Mouse (Mus musculus): ENCODE results near the gene Keap1. TPM values are rescaled to one million over a fixed set of nuclear protein-coding genes. Genes with fewer than 3 reads are reported as not detected.

Keap1 gene
- 10.0 TPM for polyA plus RNA-seq (2014; fragmentation: Illumina TruSeq; extraction: RNeasy Lipid Tissue Mini Kit (QIAGEN cat#74804); ENCODE audit: low read depth, low replicate concordance)

DNA sequence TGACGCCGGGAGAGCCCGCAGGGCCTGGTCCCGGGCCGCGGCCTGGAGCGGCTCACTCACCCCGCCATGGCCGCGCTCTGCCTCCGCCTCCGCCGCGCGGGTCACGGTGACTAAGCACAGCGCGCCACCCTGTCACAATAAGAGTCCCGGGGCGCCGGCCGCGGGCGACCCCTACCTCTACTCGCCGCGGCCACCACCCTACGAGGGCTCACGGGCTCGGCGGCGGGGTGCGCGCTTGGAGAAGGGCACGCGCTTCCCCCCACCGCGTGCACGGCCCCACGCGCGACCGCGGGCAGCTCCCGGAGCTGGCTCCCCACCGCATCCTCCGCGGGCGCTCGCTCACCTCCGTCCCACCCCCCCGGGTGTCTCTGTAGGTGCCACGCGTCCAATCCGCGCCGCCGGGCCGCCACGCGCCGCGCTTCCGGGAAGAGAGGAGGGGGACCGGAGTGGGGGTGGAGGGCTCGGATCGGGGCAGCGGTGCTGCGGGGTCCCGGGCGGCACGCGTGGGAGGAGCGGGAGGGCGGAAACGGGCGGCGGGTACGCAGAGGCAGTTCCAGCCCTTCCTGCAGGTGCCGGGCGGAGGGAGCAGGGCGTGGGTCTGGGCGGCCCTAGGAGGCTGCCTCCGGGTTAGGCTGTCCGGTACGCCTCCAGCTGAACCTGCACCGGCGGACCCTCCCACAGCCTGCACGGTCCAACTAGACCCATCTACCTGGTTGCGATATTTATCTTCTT lies at the start of gene Keap1:
Keap1 (minus strand) TSS at position 629 of the 732 bp plus-strand sequence.

DNA sequence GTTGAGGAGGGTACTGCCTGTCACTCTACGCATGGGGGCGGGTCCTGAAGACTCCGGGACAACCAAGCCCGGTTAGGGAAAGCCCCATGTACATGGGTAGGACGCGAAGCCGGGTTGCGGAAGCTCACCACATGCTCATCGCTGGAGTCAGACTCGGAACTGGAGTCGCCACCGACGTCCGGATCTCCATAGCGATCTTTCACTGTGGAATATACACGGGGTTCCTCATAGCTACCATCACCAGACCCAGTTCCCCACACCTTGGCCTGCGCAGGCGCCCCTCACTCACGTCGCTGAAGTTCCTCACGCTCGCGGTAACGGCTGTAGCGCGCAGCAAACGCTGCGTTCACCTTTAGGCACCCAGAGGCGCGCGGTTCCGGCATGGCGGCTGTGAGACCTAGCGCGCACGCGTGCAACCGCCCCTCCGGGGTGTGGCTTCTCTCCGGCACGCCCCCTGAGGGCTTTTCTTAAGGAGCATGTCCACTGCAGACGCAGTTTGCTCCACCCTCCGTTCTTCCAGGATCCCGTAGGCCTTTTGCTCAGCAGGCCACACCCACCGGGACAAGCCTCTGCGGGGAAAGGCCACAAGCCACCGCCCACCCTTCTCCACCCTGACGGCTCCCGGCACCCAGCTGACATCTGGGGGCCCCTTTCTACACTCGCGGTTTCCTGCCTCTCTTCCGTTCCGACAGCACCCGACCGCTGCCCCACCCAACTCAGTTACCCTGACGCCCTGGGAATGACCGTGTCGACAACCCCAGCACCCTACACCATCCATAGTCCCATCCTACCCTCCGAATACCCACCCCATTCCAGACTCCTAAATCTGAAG lies 48.6 kb upstream of the Keap1 start, which contains the start of gene Kri1:
Kri1 (minus strand) TSS at position 399 of the 832 bp plus-strand sequence.

DNA sequence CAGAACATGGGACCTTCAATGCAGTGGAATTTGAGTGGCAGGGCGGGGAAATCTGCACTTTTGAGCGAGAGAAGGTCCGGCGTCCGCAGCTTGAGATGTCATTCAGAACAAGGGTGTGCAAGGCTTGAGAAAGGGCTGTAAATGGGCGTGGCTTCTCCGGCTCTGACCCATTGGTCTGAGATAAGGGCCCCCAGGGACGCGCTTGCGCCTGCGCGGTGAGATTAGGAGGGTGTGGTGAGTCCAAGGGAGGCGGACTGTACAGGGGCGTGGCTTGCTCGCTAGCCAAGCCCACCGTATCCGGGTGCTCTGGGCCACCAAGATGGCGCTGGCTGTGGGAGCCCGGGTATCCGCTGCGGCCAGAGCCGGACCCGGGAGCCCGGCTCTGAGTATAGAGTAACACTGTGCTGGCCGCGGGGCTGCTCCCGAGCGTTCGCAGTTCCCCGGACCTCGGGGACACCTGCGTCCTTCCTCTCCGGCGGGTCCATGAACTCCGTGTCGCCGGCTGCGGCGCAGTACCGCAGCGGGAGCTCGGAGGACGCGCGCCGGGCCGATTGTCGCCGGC lies 25.9 kb upstream of the Keap1 start, which contains the start of gene Atg4d:
Atg4d (plus strand) TSS at position 294 of the 562 bp plus-strand sequence.

DNA sequence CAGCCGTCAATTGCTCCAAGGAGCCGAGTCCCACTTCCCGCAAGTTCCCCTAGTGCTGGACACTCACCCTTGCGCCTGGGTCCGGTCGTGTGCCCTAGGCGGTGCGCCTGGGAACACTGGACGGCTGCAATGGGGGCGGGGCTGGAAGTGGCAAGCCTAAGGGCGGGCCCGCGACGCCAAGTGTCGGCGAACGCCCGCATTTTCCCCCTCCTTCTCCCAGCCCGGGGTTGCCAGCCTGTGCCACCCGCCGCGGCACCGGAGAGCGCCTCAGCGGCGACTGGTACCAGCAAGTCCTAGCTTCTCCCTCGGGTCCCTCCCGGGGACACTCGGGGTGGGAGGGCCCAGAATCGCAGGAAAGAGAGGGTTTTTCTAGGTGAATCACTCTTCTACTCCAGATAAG lies 9.2 kb upstream of the Keap1 start, which contains the start of gene S1pr5:
S1pr5 (minus strand) TSS at position 118 of the 400 bp plus-strand sequence.

Other genes starting within 250 kb of the Keap1 start
- gene Mrpl4, start 236.6 kb downstream of the Keap1 start, polyA plus RNA-seq (2014; fragmentation: Illumina TruSeq; extraction: RNeasy Lipid Tissue Mini Kit (QIAGEN cat#74804); ENCODE audit: low read depth, low replicate concordance) = 1.1 TPM
- 3.1 TPM for gene Icam1, start 223.4 kb downstream of the Keap1 start, polyA plus RNA-seq (2014; fragmentation: Illumina TruSeq; extraction: RNeasy Lipid Tissue Mini Kit (QIAGEN cat#74804); ENCODE audit: low read depth, low replicate concordance)
- not detected for gene Icam4, start 210.0 kb downstream of the Keap1 start, polyA plus RNA-seq (2014; fragmentation: Illumina TruSeq; extraction: RNeasy Lipid Tissue Mini Kit (QIAGEN cat#74804); ENCODE audit: low read depth, low replicate concordance)
- gene Icam5, start 207.3 kb downstream of the Keap1 start, polyA plus RNA-seq (2014; fragmentation: Illumina TruSeq; extraction: RNeasy Lipid Tissue Mini Kit (QIAGEN cat#74804); ENCODE audit: low read depth, low replicate concordance) = not detected
- gene Zglp1, start 172.3 kb downstream of the Keap1 start, polyA plus RNA-seq (2014; fragmentation: Illumina TruSeq; extraction: RNeasy Lipid Tissue Mini Kit (QIAGEN cat#74804); ENCODE audit: low read depth, low replicate concordance) = not detected
- not detected for gene Gm49373, start 166.3 kb downstream of the Keap1 start, polyA plus RNA-seq (2014; fragmentation: Illumina TruSeq; extraction: RNeasy Lipid Tissue Mini Kit (QIAGEN cat#74804); ENCODE audit: low read depth, low replicate concordance)
- not detected for gene Fdx1l, start 165.7 kb downstream of the Keap1 start, polyA plus RNA-seq (2014; fragmentation: Illumina TruSeq; extraction: RNeasy Lipid Tissue Mini Kit (QIAGEN cat#74804); ENCODE audit: low read depth, low replicate concordance)
- 2.4 TPM for gene Gm38431, start 147.4 kb downstream of the Keap1 start, polyA plus RNA-seq (2014; fragmentation: Illumina TruSeq; extraction: RNeasy Lipid Tissue Mini Kit (QIAGEN cat#74804); ENCODE audit: low read depth, low replicate concordance)
- 10.4 TPM for gene Raver1, start 147.4 kb downstream of the Keap1 start, polyA plus RNA-seq (2014; fragmentation: Illumina TruSeq; extraction: RNeasy Lipid Tissue Mini Kit (QIAGEN cat#74804); ENCODE audit: low read depth, low replicate concordance)
- gene Tyk2, start 108.1 kb downstream of the Keap1 start, polyA plus RNA-seq (2014; fragmentation: Illumina TruSeq; extraction: RNeasy Lipid Tissue Mini Kit (QIAGEN cat#74804); ENCODE audit: low read depth, low replicate concordance) = 1.3 TPM
- 13.1 TPM for gene Cdc37, start 89.4 kb downstream of the Keap1 start, polyA plus RNA-seq (2014; fragmentation: Illumina TruSeq; extraction: RNeasy Lipid Tissue Mini Kit (QIAGEN cat#74804); ENCODE audit: low read depth, low replicate concordance)
- 0.87 TPM for gene Pde4a, start 73.6 kb downstream of the Keap1 start, polyA plus RNA-seq (2014; fragmentation: Illumina TruSeq; extraction: RNeasy Lipid Tissue Mini Kit (QIAGEN cat#74804); ENCODE audit: low read depth, low replicate concordance)
- gene S1pr5, start 9.1 kb upstream of the Keap1 start, polyA plus RNA-seq (2014; fragmentation: Illumina TruSeq; extraction: RNeasy Lipid Tissue Mini Kit (QIAGEN cat#74804); ENCODE audit: low read depth, low replicate concordance) = not detected
- gene Atg4d, start 25.9 kb upstream of the Keap1 start, polyA plus RNA-seq (2014; fragmentation: Illumina TruSeq; extraction: RNeasy Lipid Tissue Mini Kit (QIAGEN cat#74804); ENCODE audit: low read depth, low replicate concordance) = 1.5 TPM
- gene Kri1, start 48.6 kb upstream of the Keap1 start, polyA plus RNA-seq (2014; fragmentation: Illumina TruSeq; extraction: RNeasy Lipid Tissue Mini Kit (QIAGEN cat#74804); ENCODE audit: low read depth, low replicate concordance) = 5.5 TPM
- 7.1 TPM for gene Cdkn2d, start 52.0 kb upstream of the Keap1 start, polyA plus RNA-seq (2014; fragmentation: Illumina TruSeq; extraction: RNeasy Lipid Tissue Mini Kit (QIAGEN cat#74804); ENCODE audit: low read depth, low replicate concordance)
- not detected for gene Ap1m2, start 73.0 kb upstream of the Keap1 start, polyA plus RNA-seq (2014; fragmentation: Illumina TruSeq; extraction: RNeasy Lipid Tissue Mini Kit (QIAGEN cat#74804); ENCODE audit: low read depth, low replicate concordance)
- 23.9 TPM for gene Slc44a2, start 81.3 kb upstream of the Keap1 start, polyA plus RNA-seq (2014; fragmentation: Illumina TruSeq; extraction: RNeasy Lipid Tissue Mini Kit (QIAGEN cat#74804); ENCODE audit: low read depth, low replicate concordance)
- gene Ilf3, start 128.5 kb upstream of the Keap1 start, polyA plus RNA-seq (2014; fragmentation: Illumina TruSeq; extraction: RNeasy Lipid Tissue Mini Kit (QIAGEN cat#74804); ENCODE audit: low read depth, low replicate concordance) = 20.9 TPM
- not detected for gene Qtrt1, start 172.5 kb upstream of the Keap1 start, polyA plus RNA-seq (2014; fragmentation: Illumina TruSeq; extraction: RNeasy Lipid Tissue Mini Kit (QIAGEN cat#74804); ENCODE audit: low read depth, low replicate concordance)
- gene Dnm2, start 185.5 kb upstream of the Keap1 start, polyA plus RNA-seq (2014; fragmentation: Illumina TruSeq; extraction: RNeasy Lipid Tissue Mini Kit (QIAGEN cat#74804); ENCODE audit: low read depth, low replicate concordance) = 22.1 TPM

All from adrenal gland, adult 10 weeks (tissue).